Comparison of ENCODE assay signal across 8 mouse cellular contexts in the genomic region with DNA sequence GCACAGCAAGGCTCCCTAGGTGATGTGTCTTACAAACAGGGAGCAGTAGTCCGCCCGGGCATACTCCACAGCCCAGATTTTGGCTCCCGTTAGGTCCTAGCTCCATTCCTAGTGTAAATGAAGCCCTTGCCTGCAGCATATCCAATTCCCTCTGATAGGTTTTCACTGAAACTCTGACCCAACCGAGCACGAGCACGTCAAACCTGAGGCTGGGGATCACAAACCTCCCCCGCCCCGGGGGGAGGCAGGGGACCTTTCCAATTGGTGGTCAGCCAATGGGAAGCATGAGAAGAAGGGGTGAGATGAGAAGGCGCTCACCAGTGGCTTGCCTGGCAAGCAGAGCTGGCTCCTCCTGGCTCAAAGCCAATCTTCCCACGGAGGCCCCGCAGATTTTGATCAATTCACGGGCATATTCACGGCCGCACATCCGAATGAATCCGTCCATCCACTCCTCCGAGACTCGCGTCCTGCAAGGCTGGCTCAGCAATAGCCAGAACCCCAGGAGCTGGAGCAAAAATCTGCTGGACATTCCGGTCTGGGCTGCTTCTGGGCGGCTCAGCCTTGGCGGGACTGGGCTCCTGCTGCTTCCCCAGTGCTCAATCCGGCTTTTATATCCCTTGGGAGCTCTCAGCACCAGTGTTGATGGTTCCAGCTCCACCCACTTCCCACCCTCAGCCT. TPM values are rescaled to one million over a fixed set of nuclear protein-coding genes. Genes with fewer than 3 reads are reported as not detected.
A peak's percentile ranks its signal among the peaks of the same experiment; 100 is the strongest.
DNase-seq lines count a peak whose midpoint lies in the region; ATAC-seq and TF ChIP-seq lines count a peak whose summit lies in the region.

A gene (minus strand): TSS at position 603 of the 678 bp plus-strand sequence.

- H3K9ac ChIP-seq in hindbrain, embryonic 15.5 days: peak within 1 kb of the TSS; percentile 61
- H3K9ac ChIP-seq in limb, embryonic 15.5 days: peak within 1 kb of the TSS; percentile 39

- no peaks in the 10 kb centered on the region for H3K9me3 ChIP-seq in forebrain, embryonic 10.5 days
- no peaks in the 10 kb centered on the region for H3K9me3 ChIP-seq in hindbrain, embryonic 15.5 days
- no peaks in the 10 kb centered on the region for H3K9me3 ChIP-seq in limb, embryonic 15.5 days

- peak within 1 kb of the TSS; percentile 84 for H3K27ac ChIP-seq in forebrain, embryonic 10.5 days
- H3K27ac ChIP-seq in hindbrain, embryonic 15.5 days (replicated peaks): peak within 1 kb of the TSS; percentile 58
- H3K27ac ChIP-seq in limb, embryonic 15.5 days: no peak within 1 kb of the TSS

- peak within 1 kb of the TSS; percentile 85 for H3K4me2 ChIP-seq in hindbrain, embryonic 15.5 days
- peak within 1 kb of the TSS; percentile 76 for H3K4me2 ChIP-seq in limb, embryonic 15.5 days

- 3% methylated on average over 23 of the region's 23 CpGs for WGBS in forebrain, embryonic 10.5 days
- WGBS in hindbrain, embryonic 15.5 days: 2% methylated on average over 23 of the region's 23 CpGs
- 1% methylated on average over 23 of the region's 23 CpGs for WGBS in limb, embryonic 15.5 days

- ATAC-seq in hindbrain, embryonic 15.5 days (ENCODE audit: low FRiP score, low read depth): peak; percentile 84
- ATAC-seq in limb, embryonic 15.5 days (ENCODE audit: insufficient number of reproducible peaks, low FRiP score, low TSS enrichment, low read depth): no peak

- TF ChIP-seq CTCF in brain, embryonic 14.5 days (IDR thresholded peaks at IDR 0.05; ENCODE audit: borderline replicate concordance, extremely low read depth, insufficient read depth, insufficient read length): no peak

- peaks cover 26% of the 10 kb centered on the region for H3K27me3 ChIP-seq in forebrain, embryonic 10.5 days (ENCODE audit: poor library complexity, severe bottlenecking)
- H3K27me3 ChIP-seq in hindbrain, embryonic 15.5 days: no peaks in the 10 kb centered on the region
- H3K27me3 ChIP-seq in limb, embryonic 15.5 days: no peaks in the 10 kb centered on the region

- TF ChIP-seq POLR2A in brain, embryonic 14.5 days (IDR thresholded peaks at IDR 0.05; ENCODE audit: borderline replicate concordance, extremely low read depth, insufficient read depth, insufficient read length, poor library complexity, severe bottlenecking): no peak

- no peaks in the 10 kb centered on the region for H3K36me3 ChIP-seq in forebrain, embryonic 10.5 days (replicated peaks)
- no peaks in the 10 kb centered on the region for H3K36me3 ChIP-seq in hindbrain, embryonic 15.5 days
- H3K36me3 ChIP-seq in limb, embryonic 15.5 days: no peaks in the 10 kb centered on the region

- peak within 1 kb of the TSS; percentile 55 for H3K4me3 ChIP-seq in forebrain, embryonic 10.5 days
- H3K4me3 ChIP-seq in hindbrain, embryonic 15.5 days: peak within 1 kb of the TSS; percentile 47
- peak within 1 kb of the TSS; percentile 39 for H3K4me3 ChIP-seq in limb, embryonic 15.5 days

- H3K4me1 ChIP-seq in forebrain, embryonic 10.5 days: peaks cover 11% of the 10 kb centered on the region
- H3K4me1 ChIP-seq in hindbrain, embryonic 15.5 days (replicated peaks): peaks cover 10% of the 10 kb centered on the region; the same call in 1 of the 2 replicates
- H3K4me1 ChIP-seq in limb, embryonic 15.5 days: peaks cover 7% of the 10 kb centered on the region

- peak; percentile 11 to 31 for DNase-seq in layer of hippocampus, postnatal 14 days (ENCODE audit: low spot score in 2 of 2)
- DNase-seq in layer of hippocampus, adult 9-10 months (ENCODE audit: low spot score): no peak
- peak; percentile 81 for DNase-seq in brain, embryonic 14.5 days (ENCODE audit: low read depth)
- peak; percentile 49 for DNase-seq in forebrain, embryonic 10.5 days (ENCODE audit: extremely low spot score, low spot score)
- peak; percentile 64 for DNase-seq in retina, embryonic 14.5 days (ENCODE audit: low spot score)
- DNase-seq in thymus, postnatal 10 days (ENCODE audit: low spot score in 2 of 2): no peak

RNA-seq across cellular contexts. Expression of the gene that starts here (rescaled TPM):
- total RNA-seq in layer of hippocampus, postnatal 14 days (2021): 1 to 10 TPM; 2.1 to 2.8 TPM
- 1.3 and 1.5 TPM in 2 replicates for polyA plus RNA-seq in brain, embryonic 14.5 days (2012; rRNA removed)
- 0.37 and 0.81 TPM in 2 replicates for polyA plus RNA-seq in forebrain, embryonic 10.5 days (2016; fragmentation: Nextera tagmentation; extraction: Ambion mirVana)
- 3.0 and 4.9 TPM in 2 replicates for polyA plus RNA-seq in hindbrain, embryonic 15.5 days (2015; fragmentation: Nextera tagmentation; extraction: Ambion mirVana)
- polyA plus RNA-seq in limb, embryonic 15.5 days (2015; fragmentation: Nextera tagmentation; extraction: Ambion mirVana): 0.14 and 0.57 TPM in 2 replicates

Comparison
In these comparisons a context has a peak if more than half of its experiments do, and no peak if none do; other contexts are left out.
1. DNase-seq: peak in layer of hippocampus, postnatal 14 days (2 of 2), brain, embryonic 14.5 days (single experiment) and retina, embryonic 14.5 days (single experiment); none in layer of hippocampus, adult 9-10 months (single experiment) and thymus, postnatal 10 days (0 of 2).
2. Peak in DNase-seq, H3K4me3 ChIP-seq and H3K27ac ChIP-seq in forebrain, embryonic 10.5 days; RNA of the gene not detected or under 1 TPM.
3. Peak in every context shown above with its lines, with median percentiles within 50 percentile points of each other: H3K4me3 ChIP-seq.